8 mouse cellular contexts compared by ENCODE assay signal in genomic region chr8:116921005-116921336, GRCm38 (mm10). TPM values are rescaled to one million over a fixed set of nuclear protein-coding genes. Genes with fewer than 3 reads are reported as not detected.
DNase-seq lines count a peak whose midpoint lies in the region; ATAC-seq and TF ChIP-seq lines count a peak whose summit lies in the region.

No protein-coding gene starts in this region.

- peak overlapping the region; percentile 92 for H3K27ac ChIP-seq in heart, embryonic 13.5 days (replicated peaks)
- peak overlapping the region; percentile 97 for H3K27ac ChIP-seq in embryonic facial prominence, embryonic 10.5 days (replicated peaks)
- peak overlapping the region; percentile 88 for H3K27ac ChIP-seq in intestine, postnatal 0 days (ENCODE audit: low read depth, low read length)
- H3K27ac ChIP-seq in neural tube, embryonic 14.5 days (ENCODE audit: low read depth, low read length): peak overlapping the region; percentile 83

- no peak for DNase-seq in heart, postnatal 25 days (ENCODE audit: low spot score)
- no peak for DNase-seq in embryonic facial prominence, embryonic 10.5 days (ENCODE audit: low spot score)
- DNase-seq in right cerebral cortex, postnatal 14 days: no peak
- DNase-seq in urinary bladder, postnatal 4 days (ENCODE audit: low spot score in 2 of 2): no peak

- WGBS in heart, embryonic 13.5 days: under 1% methylated on average over 22 of the region's 22 CpGs
- WGBS in embryonic facial prominence, embryonic 10.5 days: under 1% methylated on average over 22 of the region's 22 CpGs
- WGBS in intestine, postnatal 0 days: 0% methylated on average over 22 of the region's 22 CpGs
- WGBS in neural tube, embryonic 14.5 days: under 1% methylated on average over 22 of the region's 22 CpGs

- H3K27me3 ChIP-seq in heart, embryonic 13.5 days (replicated peaks): no peaks in the 10 kb centered on the region
- no peaks in the 10 kb centered on the region for H3K27me3 ChIP-seq in embryonic facial prominence, embryonic 10.5 days (replicated peaks; ENCODE audit: low read depth, poor library complexity, severe bottlenecking)
- no peaks in the 10 kb centered on the region for H3K27me3 ChIP-seq in intestine, postnatal 0 days (replicated peaks; ENCODE audit: control insufficient read depth, insufficient read depth, low read length)
- no peaks in the 10 kb centered on the region for H3K27me3 ChIP-seq in neural tube, embryonic 14.5 days (ENCODE audit: control insufficient read depth, insufficient read depth, low read length)

- TF ChIP-seq CTCF in intestine, postnatal 0 days (IDR thresholded peaks at IDR 0.05; ENCODE audit: low read depth): no peak

- H3K4me1 ChIP-seq in heart, embryonic 13.5 days: peaks cover 19% of the 10 kb centered on the region
- peaks cover 18% of the 10 kb centered on the region for H3K4me1 ChIP-seq in embryonic facial prominence, embryonic 10.5 days
- peaks cover 9% of the 10 kb centered on the region; the same call in 1 of the 2 replicates for H3K4me1 ChIP-seq in intestine, postnatal 0 days (replicated peaks; ENCODE audit: control insufficient read depth, insufficient read depth, low read length)
- peaks cover 2% of the 10 kb centered on the region; the same call in 1 of the 2 replicates for H3K4me1 ChIP-seq in neural tube, embryonic 14.5 days (ENCODE audit: control insufficient read depth, insufficient read depth, low read length)

- H3K9ac ChIP-seq in heart, embryonic 13.5 days: peak overlapping the region; percentile 86
- peak overlapping the region; percentile 80 for H3K9ac ChIP-seq in intestine, postnatal 0 days (ENCODE audit: low read depth, low read length)
- H3K9ac ChIP-seq in neural tube, embryonic 14.5 days (replicated peaks; ENCODE audit: low read depth, low read length): peak overlapping the region; percentile 80

- H3K9me3 ChIP-seq in heart, embryonic 13.5 days: no peaks in the 10 kb centered on the region
- no peaks in the 10 kb centered on the region for H3K9me3 ChIP-seq in embryonic facial prominence, embryonic 10.5 days
- H3K9me3 ChIP-seq in intestine, postnatal 0 days (ENCODE audit: control insufficient read depth): no peaks in the 10 kb centered on the region
- H3K9me3 ChIP-seq in neural tube, embryonic 14.5 days (ENCODE audit: control insufficient read depth, low read length): no peaks in the 10 kb centered on the region

- peak overlapping the region; percentile 93 for H3K4me3 ChIP-seq in heart, embryonic 13.5 days
- peak overlapping the region; percentile 91 for H3K4me3 ChIP-seq in embryonic facial prominence, embryonic 10.5 days
- H3K4me3 ChIP-seq in intestine, postnatal 0 days (ENCODE audit: low read depth, low read length): peak overlapping the region; percentile 94
- H3K4me3 ChIP-seq in neural tube, embryonic 14.5 days (ENCODE audit: low read depth, low read length): peak overlapping the region; percentile 69

- peak; percentile 33 for ATAC-seq in heart, embryonic 13.5 days (ENCODE audit: extremely low read depth, insufficient number of reproducible peaks, low FRiP score, low TSS enrichment)
- ATAC-seq in CD4-positive, CD25-positive, alpha-beta regulatory T cell, adult 4 months: peak; percentile 31
- ATAC-seq in intestine, postnatal 0 days: peak; percentile 68
- ATAC-seq in neural tube, embryonic 14.5 days (ENCODE audit: low read depth): peak; percentile 65; the same call in 1 of the 2 replicates

- peaks cover 42% of the 10 kb centered on the region for H3K36me3 ChIP-seq in heart, embryonic 13.5 days
- H3K36me3 ChIP-seq in embryonic facial prominence, embryonic 10.5 days (replicated peaks): peaks cover 36% of the 10 kb centered on the region
- H3K36me3 ChIP-seq in intestine, postnatal 0 days (ENCODE audit: control insufficient read depth, insufficient read depth): no peaks in the 10 kb centered on the region; the same call in 1 of the 2 replicates
- no peaks in the 10 kb centered on the region for H3K36me3 ChIP-seq in neural tube, embryonic 14.5 days (ENCODE audit: control insufficient read depth, insufficient read depth, low read length)

- H3K4me2 ChIP-seq in heart, embryonic 13.5 days: peak overlapping the region; percentile 81
- peak overlapping the region; percentile 89 for H3K4me2 ChIP-seq in intestine, postnatal 0 days (replicated peaks; ENCODE audit: low read depth)
- peak overlapping the region; percentile 57 for H3K4me2 ChIP-seq in neural tube, embryonic 14.5 days (ENCODE audit: low read depth, low read length)

- intact Hi-C loops in heart, postnatal 25 days (cut with DNase I): loop anchor here (10.0 kb wide), 1 partner anchor 234 kb away; the partner anchor contains the start of gene Gan

RNA-seq across cellular contexts. Expression of gene Cmc2, which starts 0.3 kb away (rescaled TPM):
- 101 and 111 TPM in 2 replicates for polyA plus RNA-seq in heart, embryonic 13.5 days (2015; fragmentation: Nextera tagmentation; extraction: Ambion mirVana)
- total RNA-seq in heart, postnatal 25 days (2021): 10 to 100 TPM; 73.9 to 75.2 TPM
- 10 to 100 TPM; 36.3 to 38.5 TPM for polyA plus RNA-seq in CD4-positive, CD25-positive, alpha-beta regulatory T cell, adult 4 months (2017; shearing (Covaris generic))
- 72.6 and 77.7 TPM in 2 replicates for polyA plus RNA-seq in embryonic facial prominence, embryonic 10.5 days (2016; fragmentation: Nextera tagmentation; extraction: Ambion mirVana)
- polyA plus RNA-seq in intestine, postnatal 0 days (2015; fragmentation: Nextera tagmentation; extraction: Ambion mirVana): 50.7 and 58.0 TPM in 2 replicates
- polyA plus RNA-seq in neural tube, embryonic 14.5 days (2014; fragmentation: Nextera tagmentation; extraction: Ambion mirVana): 30.1 and 33.9 TPM in 2 replicates

RNA-seq across cellular contexts. Expression of gene Cenpn, which starts 0.6 kb away (rescaled TPM):
- polyA plus RNA-seq in heart, embryonic 13.5 days (2015; fragmentation: Nextera tagmentation; extraction: Ambion mirVana): 28.9 and 29.8 TPM in 2 replicates
- under 1 TPM; 0.88 to 0.92 TPM for total RNA-seq in heart, postnatal 25 days (2021)
- polyA plus RNA-seq in CD4-positive, CD25-positive, alpha-beta regulatory T cell, adult 4 months (2017; shearing (Covaris generic)): 1 to 10 TPM; 2.9 to 8.8 TPM
- polyA plus RNA-seq in embryonic facial prominence, embryonic 10.5 days (2016; fragmentation: Nextera tagmentation; extraction: Ambion mirVana): 61.7 and 62.1 TPM in 2 replicates
- polyA plus RNA-seq in intestine, postnatal 0 days (2015; fragmentation: Nextera tagmentation; extraction: Ambion mirVana): 4.7 and 5.7 TPM in 2 replicates
- polyA plus RNA-seq in neural tube, embryonic 14.5 days (2014; fragmentation: Nextera tagmentation; extraction: Ambion mirVana): 6.1 and 7.1 TPM in 2 replicates

RNA-seq across cellular contexts. Expression of gene Atmin, which starts 22.2 kb away (rescaled TPM):
- polyA plus RNA-seq in heart, embryonic 13.5 days (2015; fragmentation: Nextera tagmentation; extraction: Ambion mirVana): 8.0 and 8.8 TPM in 2 replicates
- 10 to 100 TPM; 13.4 to 14.3 TPM for total RNA-seq in heart, postnatal 25 days (2021)
- 1 to 10 TPM; 6.4 TPM for polyA plus RNA-seq in CD4-positive, CD25-positive, alpha-beta regulatory T cell, adult 4 months (2017; shearing (Covaris generic))
- 12.4 and 13.0 TPM in 2 replicates for polyA plus RNA-seq in embryonic facial prominence, embryonic 10.5 days (2016; fragmentation: Nextera tagmentation; extraction: Ambion mirVana)
- polyA plus RNA-seq in intestine, postnatal 0 days (2015; fragmentation: Nextera tagmentation; extraction: Ambion mirVana): 5.5 and 6.2 TPM in 2 replicates
- 27.1 and 31.2 TPM in 2 replicates for polyA plus RNA-seq in neural tube, embryonic 14.5 days (2014; fragmentation: Nextera tagmentation; extraction: Ambion mirVana)

RNA-seq across cellular contexts. Expression of gene 1700030J22Rik, which starts 57.8 kb away (rescaled TPM):
- polyA plus RNA-seq in heart, embryonic 13.5 days (2015; fragmentation: Nextera tagmentation; extraction: Ambion mirVana): 0.66 and 0.68 TPM in 2 replicates
- under 1 TPM; 0.31 to 0.45 TPM for total RNA-seq in heart, postnatal 25 days (2021)
- not detected for polyA plus RNA-seq in CD4-positive, CD25-positive, alpha-beta regulatory T cell, adult 4 months (2017; shearing (Covaris generic))
- polyA plus RNA-seq in embryonic facial prominence, embryonic 10.5 days (2016; fragmentation: Nextera tagmentation; extraction: Ambion mirVana): 2.0 and 2.4 TPM in 2 replicates
- 0.34 and 0.46 TPM in 2 replicates for polyA plus RNA-seq in intestine, postnatal 0 days (2015; fragmentation: Nextera tagmentation; extraction: Ambion mirVana)
- polyA plus RNA-seq in neural tube, embryonic 14.5 days (2014; fragmentation: Nextera tagmentation; extraction: Ambion mirVana): 4.4 and 5.9 TPM in 2 replicates
